Mouse (Mus musculus): ENCODE measurements at regions not wholly inside any gene's neighbourhood (a gene's known extent, or its start where the extent isn't known, plus 50 kb on each side); places are given as distances from the start of the nearest gene placed in this dataset.
A peak's percentile ranks its signal among the peaks of the same experiment; 100 is the strongest.

DNA sequence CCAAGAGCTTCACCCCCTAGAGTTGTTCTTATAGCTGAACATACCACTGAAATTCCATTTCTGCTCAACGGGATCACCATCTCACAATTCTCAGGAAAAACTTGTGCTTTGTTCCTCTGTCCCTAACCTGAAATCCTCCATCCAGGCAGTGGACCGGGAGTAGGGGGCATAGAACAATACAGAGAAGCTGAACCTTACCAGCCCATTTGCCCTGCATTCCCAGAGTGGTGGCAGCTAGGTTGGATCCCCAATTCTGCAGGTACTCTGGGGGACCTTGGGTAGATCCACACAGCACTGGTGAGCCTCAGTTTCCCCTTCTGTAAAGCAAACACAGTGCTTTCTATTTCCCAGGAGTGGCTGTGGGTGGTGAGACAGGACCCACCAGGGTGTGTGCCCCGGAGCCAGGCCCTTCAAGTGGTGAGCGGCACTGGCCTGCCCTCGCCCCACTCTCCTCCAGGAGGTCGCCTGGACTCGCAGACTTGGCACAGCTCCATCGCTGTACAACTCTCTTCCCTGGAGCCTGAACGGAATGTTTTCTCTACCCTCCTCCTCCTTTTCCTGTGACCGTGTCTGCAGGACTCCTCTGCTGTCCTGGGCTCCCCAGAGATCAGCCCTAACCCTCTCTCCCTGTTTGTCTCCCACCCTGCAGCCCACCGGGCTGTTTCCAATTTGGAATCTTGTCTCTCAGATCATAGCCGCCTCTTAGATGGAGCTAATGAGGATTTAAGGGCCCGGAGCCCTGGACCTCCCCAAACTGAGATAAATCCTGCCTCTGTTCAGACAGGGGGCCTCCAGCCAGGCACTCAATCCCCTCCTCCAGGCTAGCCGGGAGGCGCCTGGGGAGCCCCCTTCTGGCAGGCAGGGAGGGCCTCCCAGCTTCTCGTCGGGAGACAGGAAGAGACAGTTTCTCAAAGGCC, 52.3 kb upstream of the Cux1 start:
- TF ChIP-seq CTCF (conservative IDR thresholded peaks at IDR 0.05): peak; percentile 63

GRCm38 (mm10) chr5:136620234-136620633, 52.9 kb upstream of the Cux1 start:
- no peak for DNase-seq (ENCODE audit: low spot score in 2 of 2)
- TF ChIP-seq CTCF (conservative IDR thresholded peaks at IDR 0.05): no peak
- H3K27ac ChIP-seq: no peak overlapping the region

More for the DNA sequence above, 52.3 kb upstream of the Cux1 start:
- no peak overlapping the region for H3K27ac ChIP-seq
- DNase-seq (ENCODE audit: low spot score in 2 of 2): no peak
- no peak overlapping the region for H3K4me3 ChIP-seq

GRCm38 (mm10) chr5:136621336-136622125, 54.2 kb upstream of the Cux1 start:
- no peak for TF ChIP-seq CTCF (conservative IDR thresholded peaks at IDR 0.05)
- no peak for DNase-seq (ENCODE audit: low spot score in 2 of 2)

More at GRCm38 (mm10) chr5:136620234-136620633, 52.9 kb upstream of the Cux1 start:
- H3K4me3 ChIP-seq: no peak overlapping the region

DNA sequence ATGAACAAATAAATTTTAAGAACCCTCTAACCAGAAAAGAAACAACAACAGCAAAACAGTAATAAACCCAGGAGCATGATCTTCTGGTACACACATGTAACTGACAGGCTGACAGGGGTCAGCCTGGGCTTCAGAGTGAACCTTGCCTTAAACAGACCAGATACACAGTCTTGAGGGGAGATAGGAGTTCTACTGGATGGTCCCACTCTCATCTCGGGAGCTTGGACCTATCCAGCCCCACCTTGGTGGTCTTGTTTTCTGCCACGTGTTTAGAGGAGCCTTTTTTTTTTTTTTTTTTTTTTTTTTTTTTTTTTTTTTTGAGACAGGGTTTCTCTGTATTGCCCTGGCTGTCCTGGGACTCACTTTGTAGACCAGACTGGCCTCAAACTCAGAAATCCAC, 54.9 kb upstream of the Cux1 start:
- Histone ChIP-seq H3K4me3 (no peak overlapping the region), H3K27ac (no peak overlapping the region)
- TF ChIP-seq CTCF (conservative IDR thresholded peaks at IDR 0.05): no peak
- DNase-seq (ENCODE audit: low spot score in 2 of 2): no peak

More at GRCm38 (mm10) chr5:136621336-136622125, 54.2 kb upstream of the Cux1 start:
- H3K4me3 ChIP-seq: no peak overlapping the region
- H3K27ac ChIP-seq: no peak overlapping the region

- peak; percentile 96 for TF ChIP-seq CTCF (conservative IDR thresholded peaks at IDR 0.05)
- Histone ChIP-seq H3K4me3 (peak overlapping the region; percentile 62), H3K27ac (no peak overlapping the region)
- DNase-seq (ENCODE audit: low spot score in 2 of 2): peak; percentile 10 to 55
Measured at GRCm38 (mm10) chr5:136622721-136623542, 55.6 kb upstream of the Cux1 start.

DNA sequence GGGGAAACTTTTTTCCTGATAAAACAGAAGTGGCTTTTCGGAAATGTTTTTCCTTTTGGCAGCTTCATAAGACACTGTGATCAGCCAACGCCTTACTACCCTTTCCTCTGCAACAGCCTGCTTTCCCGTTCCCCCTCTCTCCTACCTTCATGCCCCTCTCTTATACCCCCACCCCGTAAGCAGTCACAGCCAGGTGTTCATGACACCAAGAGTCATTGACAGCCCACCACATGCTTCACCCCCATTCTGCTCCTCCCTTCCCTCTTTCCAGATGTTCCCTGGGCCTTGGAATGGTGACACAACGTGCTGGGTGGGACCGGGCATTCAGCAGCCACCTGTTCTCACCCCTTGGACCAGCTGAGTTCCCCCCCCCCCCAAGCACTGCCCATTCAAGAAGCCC, 56.5 kb upstream of the Cux1 start:
- no peak overlapping the region for H3K4me3 ChIP-seq
- DNase-seq (ENCODE audit: low spot score in 2 of 2): no peak
- TF ChIP-seq CTCF (conservative IDR thresholded peaks at IDR 0.05): no peak

GRCm38 (mm10) chr5:136625176-136625991, 58.1 kb upstream of the Cux1 start:
- DNase-seq (ENCODE audit: low spot score in 2 of 2): no peak
- no peak for TF ChIP-seq CTCF (conservative IDR thresholded peaks at IDR 0.05)
- no peak overlapping the region for H3K27ac ChIP-seq

More for the DNA sequence above, 56.5 kb upstream of the Cux1 start:
- no peak overlapping the region for H3K27ac ChIP-seq

DNA sequence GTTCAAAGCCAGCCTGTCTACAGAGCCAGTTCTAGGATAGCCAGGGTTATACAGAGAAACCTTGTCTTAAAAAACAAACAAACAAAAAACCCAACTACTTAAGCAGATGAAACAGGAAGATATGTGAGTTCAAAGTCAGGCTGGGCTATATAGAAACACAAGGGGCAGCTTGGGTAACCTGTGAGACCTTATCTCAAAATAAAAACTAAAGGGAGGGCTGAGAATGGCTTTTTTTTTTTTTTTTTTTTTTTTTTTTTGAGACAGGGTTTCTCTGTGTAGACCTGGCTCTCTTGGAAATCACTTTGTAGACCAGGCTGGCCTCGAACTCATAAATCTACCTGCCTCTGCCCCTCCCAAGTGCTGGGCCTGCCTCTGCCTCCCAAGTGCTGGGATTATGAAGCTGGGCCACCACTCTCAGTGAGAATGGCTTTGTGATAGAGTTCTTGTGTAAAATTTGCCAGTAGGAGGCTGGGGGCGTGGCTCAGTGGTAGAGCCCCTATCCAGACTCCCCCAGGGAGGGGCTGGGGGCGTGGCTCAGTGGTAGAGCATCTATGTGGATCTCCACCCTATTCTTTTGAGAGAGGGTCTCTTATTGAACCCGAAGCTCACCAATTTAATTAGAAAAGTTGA, 59.0 kb upstream of the Cux1 start:
- no peak for TF ChIP-seq CTCF (conservative IDR thresholded peaks at IDR 0.05)
- DNase-seq (ENCODE audit: low spot score in 2 of 2): no peak

More at GRCm38 (mm10) chr5:136625176-136625991, 58.1 kb upstream of the Cux1 start:
- no peak overlapping the region for H3K4me3 ChIP-seq

GRCm38 (mm10) chr5:136626891-136627290, 59.6 kb upstream of the Cux1 start:
- Histone ChIP-seq H3K27ac (no peak overlapping the region), H3K4me3 (no peak overlapping the region)
- TF ChIP-seq CTCF (conservative IDR thresholded peaks at IDR 0.05): no peak
- no peak for DNase-seq (ENCODE audit: low spot score in 2 of 2)

More for the DNA sequence above, 59.0 kb upstream of the Cux1 start:
- Histone ChIP-seq H3K27ac (no peak overlapping the region), H3K4me3 (no peak overlapping the region)

- no peak for TF ChIP-seq CTCF (conservative IDR thresholded peaks at IDR 0.05)
- DNase-seq (ENCODE audit: low spot score in 2 of 2): peak; percentile 36 to 37
Measured at GRCm38 (mm10) chr5:136627671-136628292, 60.5 kb upstream of the Cux1 start.

DNA sequence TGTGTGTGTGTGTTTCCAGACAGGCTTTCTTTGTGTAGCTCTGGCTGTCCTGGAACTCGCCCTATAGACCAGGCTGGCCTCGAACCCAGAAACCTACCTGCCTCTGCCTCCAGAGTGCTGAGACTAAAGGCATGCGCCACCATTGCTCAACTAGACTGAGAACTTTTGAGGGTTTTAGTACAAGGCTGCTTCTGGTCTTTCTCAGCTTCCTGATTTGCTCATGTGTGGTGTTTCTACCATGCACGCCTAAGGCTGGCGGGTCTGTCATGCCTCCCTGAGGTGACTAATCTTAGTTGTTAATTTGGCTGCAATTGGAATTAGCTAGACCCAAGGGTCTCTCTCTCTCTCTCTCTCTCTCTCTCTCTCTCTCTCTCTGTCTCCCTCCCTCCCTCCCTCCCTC, 61.2 kb upstream of the Cux1 start:
- no peak for DNase-seq (ENCODE audit: low spot score in 2 of 2)
- no peak for TF ChIP-seq CTCF (conservative IDR thresholded peaks at IDR 0.05)
- Histone ChIP-seq H3K27ac (no peak overlapping the region), H3K4me3 (no peak overlapping the region)

More at GRCm38 (mm10) chr5:136627671-136628292, 60.5 kb upstream of the Cux1 start:
- H3K4me3 ChIP-seq: no peak overlapping the region
- no peak overlapping the region for H3K27ac ChIP-seq

All from layer of hippocampus, adult 2 months (tissue).